Mouse (Mus musculus): Measurements from ENCODE around the gene Gstt4.

Gstt4 gene

DNA sequence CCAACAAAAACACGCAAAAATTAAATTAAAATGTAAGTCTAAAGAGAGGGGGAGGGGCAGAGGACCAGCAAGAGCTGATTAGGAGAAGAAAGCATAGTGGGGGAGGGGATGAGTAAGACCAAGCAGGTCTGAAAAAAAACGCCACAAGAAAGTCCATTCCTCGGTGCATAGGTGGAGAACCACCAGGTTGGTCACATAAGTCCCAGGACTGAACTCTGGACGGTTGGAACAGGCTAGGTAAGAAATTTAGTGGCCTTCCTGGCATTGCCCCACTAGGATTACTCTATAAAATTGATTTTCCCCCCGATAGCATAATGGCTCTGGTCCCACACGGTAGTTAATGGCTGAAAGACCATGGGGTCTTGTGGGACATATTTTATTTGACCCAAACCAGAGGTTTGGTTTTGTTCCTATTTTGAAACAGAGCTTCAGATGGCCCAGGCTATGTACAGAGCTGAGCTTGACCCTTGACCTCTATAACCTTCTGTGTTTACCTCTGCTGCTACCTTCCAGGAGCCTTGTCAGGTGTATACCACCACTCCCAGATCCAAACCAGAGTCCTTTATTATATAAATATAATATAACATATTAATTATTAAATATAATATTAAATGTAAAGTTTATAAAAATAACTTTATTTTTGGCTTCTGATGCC is 33.1 kb downstream of the Gstt4 start:
- 82% methylated on average over 6 of the region's 6 CpGs for WGBS

DNA sequence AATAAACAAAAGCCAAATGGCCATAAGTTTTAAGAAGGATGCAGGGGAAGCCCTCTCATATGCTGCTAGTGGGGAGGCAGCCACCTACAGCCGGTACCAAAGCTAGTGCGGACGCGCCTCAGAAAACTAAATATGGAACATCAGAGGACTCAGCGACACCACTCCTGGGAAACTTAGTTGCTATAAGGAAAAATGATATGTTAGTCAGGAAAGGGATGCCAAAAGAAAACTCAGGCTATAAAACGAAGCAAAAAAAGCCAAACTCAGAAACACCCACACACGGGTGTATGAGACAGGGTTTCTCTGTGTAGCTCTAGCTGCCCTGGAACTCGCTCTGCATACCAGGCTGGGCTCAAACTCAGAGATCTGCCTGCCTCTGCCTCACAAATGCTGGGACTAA is 34.1 kb downstream of the Gstt4 start:
- WGBS, result 52% methylated on average over 8 of the region's 8 CpGs

DNA sequence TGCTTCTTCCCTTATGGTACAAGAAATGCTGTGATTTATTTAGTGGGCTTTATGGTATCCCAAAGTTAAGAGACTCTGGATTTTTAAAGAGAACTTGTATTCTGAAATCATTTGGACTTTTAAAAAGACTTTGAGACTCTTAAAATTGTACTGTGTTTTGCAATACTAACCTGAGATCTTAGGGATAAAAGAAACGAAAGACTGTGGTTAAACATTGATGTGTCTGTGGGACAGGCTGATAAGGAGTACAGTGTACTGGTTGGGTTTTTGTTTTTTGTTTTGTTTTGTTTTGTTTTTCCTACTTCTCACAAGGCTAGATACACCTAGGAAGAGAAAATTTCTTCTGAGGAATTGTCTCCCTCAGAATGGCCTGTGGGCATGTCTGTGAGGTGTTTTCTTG is 36.9 kb downstream of the Gstt4 start:
- WGBS, result 75% methylated on average over 1 of the region's 1 CpGs

DNA sequence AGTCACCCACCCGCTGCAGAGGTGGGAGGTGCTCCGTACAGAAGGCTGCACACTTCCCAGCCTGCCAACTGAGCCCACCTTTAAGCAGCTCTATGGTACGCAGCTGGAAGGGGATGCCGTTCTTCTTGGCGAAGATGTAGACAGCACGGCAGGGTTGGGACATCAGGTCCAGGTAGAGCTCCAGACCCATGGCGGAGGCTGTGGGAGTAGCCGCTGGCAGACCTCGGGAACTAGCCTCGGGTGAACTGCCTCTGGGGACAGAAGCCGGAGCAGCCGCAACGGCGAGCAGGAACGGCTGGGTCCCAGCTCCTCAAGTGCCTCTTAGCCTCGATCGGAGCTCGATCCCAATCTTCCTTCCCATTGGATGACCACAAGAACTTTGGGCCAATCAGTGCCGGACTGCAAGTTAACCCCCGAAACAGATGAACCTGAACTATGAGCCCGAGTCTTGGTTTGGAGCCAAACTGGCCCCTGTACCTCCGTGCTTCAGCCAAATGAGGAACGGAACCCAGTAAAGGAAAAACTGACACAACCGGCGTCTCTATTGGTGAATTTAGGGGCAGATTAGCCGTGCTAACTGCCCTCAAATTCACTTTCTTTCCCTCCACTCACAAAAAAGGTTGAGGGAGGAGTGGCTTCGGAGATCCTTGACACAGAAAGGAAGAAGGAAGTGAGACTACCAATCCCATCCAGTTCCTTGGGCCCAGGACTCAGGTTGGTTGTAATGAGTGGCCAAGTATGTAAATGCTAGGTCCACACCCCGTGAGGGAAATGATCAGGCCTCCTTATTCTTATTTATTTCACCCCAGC is 41.4 kb downstream of the Gstt4 start, which contains the start of the genes Gm20441 and Gstt3:
Gene Gm20441 (minus strand): TSS at position 186 of the 810 bp plus-strand sequence.
Gene Gstt3 (minus strand): TSS at position 646 of the 810 bp plus-strand sequence.
- WGBS, result 8% methylated on average over 28 of the region's 28 CpGs

DNA sequence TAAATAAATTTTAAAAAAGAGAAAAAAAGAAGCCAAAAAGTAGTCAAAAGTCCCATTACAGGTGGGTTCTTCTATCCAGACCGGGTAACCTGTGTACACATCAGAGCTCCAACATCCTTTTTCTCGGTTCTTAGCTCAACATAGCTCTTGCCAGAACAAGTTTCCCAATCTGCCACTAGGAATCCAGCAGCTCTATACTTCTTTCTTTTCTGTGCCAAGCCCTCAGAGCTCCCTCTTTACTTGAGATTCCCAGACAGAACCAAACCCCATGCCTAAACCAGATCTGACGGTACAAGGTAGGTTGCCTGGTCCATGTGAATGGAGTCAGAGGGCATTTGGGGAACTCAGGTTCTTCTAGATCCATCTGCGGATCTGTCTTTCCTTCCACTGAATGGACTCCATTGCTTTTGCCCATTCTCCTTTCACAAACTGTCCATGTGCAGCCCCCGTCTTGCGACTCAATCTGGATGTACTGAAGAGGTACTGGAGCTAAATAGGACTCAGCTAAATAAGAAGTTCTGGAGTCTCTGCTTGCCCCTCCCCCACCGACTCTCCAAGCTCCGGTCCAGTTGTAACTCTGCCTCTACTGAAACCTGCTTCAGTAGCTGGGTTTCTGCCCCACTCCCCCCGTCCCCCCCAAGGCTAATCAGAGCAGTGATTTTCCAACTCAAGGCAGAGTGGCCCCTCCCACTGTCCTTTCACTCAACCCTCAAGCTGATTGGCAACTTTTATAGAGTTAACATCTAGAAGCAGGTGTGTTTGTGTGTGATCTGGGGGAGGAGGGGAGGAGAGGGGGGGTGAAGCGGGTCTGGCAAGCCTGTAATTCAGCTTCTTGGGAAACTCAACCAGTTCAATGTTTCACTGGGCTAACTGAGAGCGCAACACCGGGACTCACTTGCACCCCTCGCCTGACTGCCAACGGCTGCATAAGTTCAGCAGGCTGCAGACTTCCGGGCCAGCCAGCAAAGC is 42.9 kb downstream of the Gstt4 start:
- 33% methylated on average over 15 of the region's 15 CpGs for WGBS

DNA sequence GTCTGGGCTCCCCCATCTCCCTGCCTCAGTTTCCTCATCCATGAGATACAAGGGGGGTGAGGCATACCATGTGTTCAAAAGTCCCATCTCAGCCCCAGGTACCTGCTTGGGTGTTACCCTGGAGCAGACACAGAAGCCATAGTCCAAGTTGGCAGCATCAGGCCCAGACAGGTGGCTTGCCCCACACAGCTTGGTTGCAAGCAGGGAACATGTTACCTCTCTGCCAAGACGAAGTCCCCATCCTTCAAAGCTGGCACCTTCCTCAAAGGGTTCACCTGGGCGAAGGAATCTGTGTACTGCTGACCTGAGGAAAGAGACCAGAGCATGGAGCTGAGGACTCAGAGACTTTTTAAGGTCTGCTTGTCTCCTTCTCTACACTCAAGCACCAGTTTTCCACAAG is 44.5 kb downstream of the Gstt4 start:
- 85% methylated on average over 2 of the region's 2 CpGs for WGBS

DNA sequence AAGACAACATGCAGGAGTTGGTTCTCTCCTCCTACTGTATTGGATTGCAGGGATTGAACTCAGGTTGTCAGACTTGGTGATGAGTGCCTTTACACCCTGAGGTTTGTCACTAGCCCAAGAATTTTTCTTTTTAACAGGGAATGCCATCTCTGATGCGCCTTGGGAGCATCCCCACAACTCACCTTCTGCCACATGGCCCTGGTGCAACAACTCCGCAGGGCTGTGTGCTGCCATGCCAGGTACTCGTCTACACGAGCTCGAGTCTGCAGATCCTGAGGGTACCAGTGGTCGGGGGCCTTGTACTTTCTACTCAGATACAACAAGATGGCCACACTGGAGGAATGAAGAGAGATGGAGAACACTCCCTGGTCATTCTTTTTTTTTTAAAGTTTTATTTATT is 45.8 kb downstream of the Gstt4 start:
- WGBS, result 87% methylated on average over 6 of the region's 6 CpGs

DNA sequence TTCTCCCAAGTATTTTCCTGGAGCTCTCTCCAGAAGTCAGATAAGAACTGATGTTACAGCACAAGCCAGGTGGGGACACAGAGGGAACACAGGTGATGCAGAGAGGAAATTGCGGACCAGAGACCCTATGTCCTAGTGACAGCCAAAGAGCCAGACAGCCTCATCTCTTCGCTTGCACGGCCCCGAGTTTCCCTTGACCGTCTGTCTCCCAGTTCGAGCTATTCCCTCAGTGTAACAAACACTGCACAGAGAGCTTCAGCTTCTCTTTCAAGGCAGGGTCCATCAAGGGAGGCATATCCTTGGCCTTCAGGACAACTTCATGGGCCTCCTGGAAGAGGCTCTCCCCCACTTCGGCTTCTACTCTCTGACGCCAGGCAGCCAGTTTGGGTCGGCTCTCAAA is 47.8 kb downstream of the Gstt4 start:
- WGBS, result 93% methylated on average over 9 of the region's 9 CpGs

DNA sequence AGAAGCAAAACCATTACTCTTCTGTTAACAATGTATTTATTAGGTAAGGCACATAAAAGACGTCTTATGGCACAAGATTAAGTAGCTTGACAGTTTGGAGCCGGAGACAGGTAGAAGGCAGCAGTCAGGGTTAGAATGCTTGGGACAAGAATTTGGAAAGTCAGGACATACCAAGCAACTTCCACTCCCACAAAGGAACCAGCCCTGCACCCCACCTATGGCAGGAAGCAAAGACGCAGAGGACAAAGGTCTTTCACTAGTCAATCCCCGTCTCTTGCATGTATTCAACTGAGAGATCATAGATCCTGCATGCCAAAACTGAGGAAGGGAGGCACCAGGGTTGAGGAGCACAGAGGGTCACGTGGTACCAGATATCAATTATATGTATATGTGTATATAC is 48.2 kb downstream of the Gstt4 start:
- WGBS, result 88% methylated on average over 5 of the region's 5 CpGs

DNA sequence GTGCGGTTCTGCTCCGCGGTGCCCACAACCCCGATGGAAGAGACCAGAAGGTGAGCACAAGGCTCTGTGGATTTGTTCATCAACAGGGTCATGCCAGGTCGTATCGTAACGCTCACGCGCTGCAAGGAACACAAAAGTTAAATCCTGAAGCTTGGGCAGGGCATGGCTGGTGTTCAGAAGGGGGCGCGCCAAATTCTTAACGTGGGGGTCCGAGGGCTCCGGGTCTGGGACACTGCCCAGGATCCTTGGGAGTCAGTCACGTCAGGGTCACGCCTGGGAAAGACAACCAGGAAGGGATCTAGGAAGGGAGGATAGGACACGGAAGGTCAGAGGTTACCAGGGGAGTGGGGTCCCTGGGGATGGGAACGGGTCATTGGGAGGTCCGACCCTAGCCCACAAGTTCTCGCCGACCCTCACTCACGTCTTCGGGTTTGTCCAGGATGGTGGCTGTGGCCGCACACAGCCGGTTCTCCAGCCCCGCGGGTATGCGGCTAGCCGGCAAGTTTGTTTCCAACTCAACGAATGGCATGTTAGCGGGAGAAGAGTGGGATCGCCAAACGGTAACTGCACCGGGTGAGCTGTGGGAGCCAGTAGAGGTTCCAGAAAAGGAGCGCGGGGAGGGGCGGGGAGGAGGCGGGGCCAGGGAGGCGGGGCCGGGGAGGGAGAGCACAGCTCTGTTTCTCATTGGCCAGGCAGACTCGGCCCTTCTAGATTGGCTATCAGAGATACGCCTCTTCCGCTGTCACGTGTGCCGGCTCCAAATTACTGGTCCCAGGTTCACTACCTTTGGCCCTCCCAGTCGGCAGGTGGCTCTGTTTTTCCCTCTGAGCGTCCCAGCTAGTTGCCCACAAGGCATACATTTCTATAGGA is 49.3 kb downstream of the Gstt4 start, which contains the start of gene Ddt:
Gene Ddt (minus strand): TSS at position 620 of the 870 bp plus-strand sequence.
- under 1% methylated on average over 47 of the region's 47 CpGs for WGBS

DNA sequence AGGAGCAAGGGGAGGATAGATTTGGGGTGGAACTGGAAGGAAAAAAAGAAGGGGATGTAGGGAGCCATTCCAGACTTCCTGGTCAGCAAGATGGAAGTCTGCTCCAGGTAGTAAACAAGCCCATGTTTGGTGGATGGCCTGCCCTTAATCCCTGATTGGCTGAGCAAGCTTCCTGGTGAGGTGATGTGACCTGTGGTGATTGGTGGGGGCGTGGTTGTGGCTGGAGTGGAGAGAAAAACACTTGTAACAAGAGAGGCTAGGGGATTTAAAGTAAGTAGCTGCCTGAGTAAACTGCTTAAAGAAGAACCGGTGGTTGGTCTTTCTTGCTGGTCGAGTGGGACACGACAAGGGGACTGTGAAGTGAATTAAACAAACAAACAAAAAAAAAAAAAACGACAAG is 54.6 kb downstream of the Gstt4 start:
- 45% methylated on average over 5 of the region's 5 CpGs for WGBS

DNA sequence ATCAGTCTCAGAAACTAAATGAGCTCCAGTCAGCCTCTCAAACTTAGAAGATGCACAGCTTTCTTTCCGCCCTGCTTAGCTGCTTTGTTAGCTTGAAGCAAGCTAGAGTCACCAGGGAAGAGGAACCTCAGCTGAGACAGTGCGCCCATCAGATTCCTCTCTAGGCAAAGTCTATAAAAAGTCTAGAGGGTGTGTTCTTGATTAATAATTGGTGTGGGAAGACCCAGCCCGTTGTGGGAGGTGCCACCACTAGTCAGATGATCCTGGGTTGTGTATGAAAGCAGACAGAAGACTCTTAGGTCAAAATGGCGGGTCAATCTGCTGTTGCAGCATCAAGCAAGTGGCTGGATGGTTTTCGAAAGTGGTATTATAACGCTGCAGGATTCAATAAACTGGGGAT is 55.5 kb downstream of the Gstt4 start:
- WGBS, result 87% methylated on average over 6 of the region's 6 CpGs

All from cerebral cortex, adult 2 months (tissue).